ENCODE assay signal across 29 mouse cellular contexts in the genomic region with DNA sequence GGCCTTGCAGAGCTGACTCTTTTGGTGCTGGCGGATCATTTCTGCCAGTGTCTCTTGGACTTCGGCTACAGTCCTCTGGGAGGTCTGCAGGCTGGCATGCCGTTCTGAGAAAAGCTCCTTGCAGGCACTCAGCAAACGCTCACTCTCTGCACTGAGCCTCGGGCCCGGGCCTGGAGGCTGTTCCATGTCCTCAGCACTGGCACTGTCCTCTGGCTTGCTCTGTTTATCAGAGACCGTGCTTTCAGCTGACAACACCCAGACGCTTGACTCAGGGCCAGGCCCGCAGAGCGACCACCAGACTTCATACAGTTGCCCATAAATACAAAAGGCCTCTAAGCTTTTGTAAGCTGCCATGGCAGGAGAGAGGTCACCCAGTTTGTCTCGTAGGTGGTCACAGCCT. TPM values are rescaled to one million over a fixed set of nuclear protein-coding genes. Genes with fewer than 3 reads are reported as not detected.
DNase-seq lines count a peak whose midpoint lies in the region; ATAC-seq and TF ChIP-seq lines count a peak whose summit lies in the region.
"Had no signal": no experiment of that assay in that cellular context is flagged by ENCODE, and none has a peak within 500 bp of the region (broad histone marks: within the 10 kb centered on the region; RNA-seq: fewer than 3 reads in every experiment).

No protein-coding gene starts in this region.

- H3K4me1 ChIP-seq in heart, embryonic 12.5 days (replicated peaks), result peaks cover 34% of the 10 kb centered on the region
- H3K4me1 ChIP-seq in testis, adult 2 months (ENCODE audit: control insufficient read depth, insufficient read depth, low read length), result no peaks in the 10 kb centered on the region; the same call in 1 of the 2 replicates
- H3K4me1 ChIP-seq: forebrain, embryonic 10.5 days; midbrain, embryonic 15.5 days; neural tube, embryonic 12.5 days had no signal

- intact Hi-C loops in heart, postnatal 36 days (cut with DNase I), result no loop called here

- H3K9me3 ChIP-seq in heart, embryonic 12.5 days (replicated peaks), result no peaks in the 10 kb centered on the region
- H3K9me3 ChIP-seq: forebrain, embryonic 10.5 days; hindbrain, embryonic 10.5 days; limb, embryonic 12.5 days; midbrain, embryonic 15.5 days; neural tube, embryonic 12.5 days had no signal

- no peak overlapping the region for H3K4me2 ChIP-seq in heart, embryonic 12.5 days
- H3K4me2 ChIP-seq: limb, embryonic 12.5 days; liver, embryonic 11.5 days; midbrain, embryonic 15.5 days; neural tube, embryonic 12.5 days had no signal

- WGBS in heart, embryonic 12.5 days, result 41% methylated on average over 11 of the region's 11 CpGs

- peak; percentile 11 for DNase-seq in adrenal gland, postnatal 25 days
- no peak for DNase-seq in adrenal gland, adult 8-10 months
- DNase-seq in heart, postnatal 36 days, result no peak
- DNase-seq in heart, postnatal 4 days, result peak; percentile 31
- no peak for DNase-seq in heart, adult 9 months (ENCODE audit: low spot score in 2 of 2)
- no peak for DNase-seq in testis, postnatal 10 days (ENCODE audit: low spot score)
- DNase-seq: cerebellum, adult 9-10 months; gastrocnemius, postnatal 25 days; kidney, postnatal 25 days; liver, postnatal 0 days; right cerebral cortex, postnatal 14 days; spleen, adult 18-20 months; thymus, postnatal 14 days had no signal

- H3K27ac ChIP-seq in heart, embryonic 12.5 days (ENCODE audit: poor library complexity, severe bottlenecking), result peak overlapping the region; percentile 80
- 0 out of 2 replicates have a peak overlapping the region, but pooled peaks have one; percentile 8 for H3K27ac ChIP-seq in testis, adult 2 months (ENCODE audit: control insufficient read depth, insufficient read depth, low read depth, low read length)
- H3K27ac ChIP-seq: forebrain, embryonic 10.5 days; hindbrain, embryonic 10.5 days; layer of hippocampus, adult 2 months; limb, embryonic 12.5 days; macrophage; midbrain, embryonic 15.5 days; neural tube, embryonic 12.5 days had no signal

- TF ChIP-seq CTCF in testis, adult 2 months (IDR thresholded peaks at IDR 0.05; ENCODE audit: control insufficient read depth, insufficient read depth, insufficient replicate concordance, low read depth, low read length), result no peak

- no peak overlapping the region for H3K4me3 ChIP-seq in heart, embryonic 12.5 days
- H3K4me3 ChIP-seq in testis, adult 2 months (ENCODE audit: control insufficient read depth, low read depth, low read length), result no peak overlapping the region
- H3K4me3 ChIP-seq: forebrain, embryonic 10.5 days; hindbrain, embryonic 10.5 days; layer of hippocampus, adult 2 months; limb, embryonic 12.5 days; midbrain, embryonic 15.5 days; neural tube, embryonic 12.5 days had no signal

- no peaks in the 10 kb centered on the region for H3K27me3 ChIP-seq in heart, embryonic 12.5 days (replicated peaks)
- no peaks in the 10 kb centered on the region for H3K27me3 ChIP-seq in testis, adult 2 months (ENCODE audit: control insufficient read depth, insufficient read depth, low read length)
- H3K27me3 ChIP-seq: limb, embryonic 12.5 days; midbrain, embryonic 15.5 days; neural tube, embryonic 12.5 days had no signal

- no peak for ATAC-seq in heart, embryonic 12.5 days (ENCODE audit: insufficient number of reproducible peaks, low FRiP score)
- ATAC-seq: CD4-positive, CD25-positive, alpha-beta regulatory T cell, adult 4 months; forebrain, embryonic 16.5 days; intestine, postnatal 0 days; liver, postnatal 0 days; midbrain, embryonic 15.5 days had no signal

- no peak overlapping the region for H3K9ac ChIP-seq in heart, embryonic 12.5 days
- H3K9ac ChIP-seq: limb, embryonic 12.5 days; liver, postnatal 0 days; midbrain, embryonic 15.5 days; neural tube, embryonic 12.5 days had no signal

- H3K36me3 ChIP-seq in heart, embryonic 12.5 days, result peaks cover 71% of the 10 kb centered on the region
- H3K36me3 ChIP-seq in testis, adult 2 months (ENCODE audit: control insufficient read depth, insufficient read depth, low read length), result no peaks in the 10 kb centered on the region; the same call in none of the 2 replicates

- TF ChIP-seq POLR2A in testis, adult 2 months (IDR thresholded peaks at IDR 0.05; ENCODE audit: control insufficient read depth, low read depth, low read length), result no peak

RNA-seq across cellular contexts. Expression of a gene that starts 21.1 kb away (rescaled TPM):
- total RNA-seq in adrenal gland, postnatal 25 days (2021), result 54.1 and 65.5 TPM in 2 replicates
- 10 to 100 TPM; 55.0 to 59.3 (median 56.6) TPM for total RNA-seq in adrenal gland, adult 8-10 months (2022)
- polyA plus RNA-seq in heart, embryonic 12.5 days (2016; fragmentation: Nextera tagmentation; extraction: Ambion mirVana), result 71.7 and 73.8 TPM in 2 replicates
- total RNA-seq in heart, postnatal 36 days (2021), result 10 to 100 TPM; 36.5 to 37.4 TPM
- 10 to 100 TPM; 41.8 to 43.0 TPM for total RNA-seq in heart, postnatal 4 days (2021)
- polyA plus RNA-seq in testis, adult 2 months (2012; rRNA removed), result 17.6 and 22.8 TPM in 2 replicates

RNA-seq across cellular contexts. Expression of a gene that starts 32.1 kb away (rescaled TPM):
- total RNA-seq in adrenal gland, postnatal 25 days (2021), result 1.0 and 1.7 TPM in 2 replicates
- 1 to 10 TPM in 1 of 4 experiments, not detected in 3; 3.1 TPM for total RNA-seq in adrenal gland, adult 8-10 months (2022)
- polyA plus RNA-seq in heart, embryonic 12.5 days (2016; fragmentation: Nextera tagmentation; extraction: Ambion mirVana), result not detected in 2 replicates
- not detected for total RNA-seq in heart, postnatal 36 days (2021)
- not detected for total RNA-seq in heart, postnatal 4 days (2021)
- polyA plus RNA-seq in testis, adult 2 months (2012; rRNA removed), result 1.5 TPM in 2 replicates
- total RNA-seq: gastrocnemius, postnatal 25 days; layer of hippocampus, adult 2 months; layer of hippocampus, postnatal 25 days had no signal
- polyA plus RNA-seq: embryonic facial prominence, embryonic 11.5 days; forebrain, embryonic 10.5 days; forebrain, embryonic 16.5 days; intestine, postnatal 0 days; kidney, embryonic 14.5 days; limb, embryonic 12.5 days; liver, embryonic 11.5 days; liver, postnatal 0 days; macrophage; neural tube, embryonic 12.5 days had no signal

RNA-seq across cellular contexts. Expression of a gene that starts 43.3 kb away (rescaled TPM):
- 23.3 and 26.5 TPM in 2 replicates for total RNA-seq in adrenal gland, postnatal 25 days (2021)
- 10 to 100 TPM; 20.5 to 34.7 (median 26.4) TPM for total RNA-seq in adrenal gland, adult 8-10 months (2022)
- 14.9 and 16.5 TPM in 2 replicates for polyA plus RNA-seq in heart, embryonic 12.5 days (2016; fragmentation: Nextera tagmentation; extraction: Ambion mirVana)
- 1 to 10 TPM; 8.3 to 9.9 TPM for total RNA-seq in heart, postnatal 36 days (2021)
- 10 to 100 TPM; 12.3 to 13.1 TPM for total RNA-seq in heart, postnatal 4 days (2021)
- 27.8 and 36.4 TPM in 2 replicates for polyA plus RNA-seq in testis, adult 2 months (2012; rRNA removed)

RNA-seq across cellular contexts. Expression of a gene that starts 46.4 kb away (rescaled TPM):
- total RNA-seq in adrenal gland, postnatal 25 days (2021), result 70.7 and 72.0 TPM in 2 replicates
- 10 to 100 TPM; 63.8 to 78.6 (median 70.4) TPM for total RNA-seq in adrenal gland, adult 8-10 months (2022)
- 102 and 109 TPM in 2 replicates for polyA plus RNA-seq in heart, embryonic 12.5 days (2016; fragmentation: Nextera tagmentation; extraction: Ambion mirVana)
- total RNA-seq in heart, postnatal 36 days (2021), result 10 to 100 TPM; 50.3 to 53.8 TPM
- 10 to 100 TPM; 50.1 to 54.3 TPM for total RNA-seq in heart, postnatal 4 days (2021)
- polyA plus RNA-seq in testis, adult 2 months (2012; rRNA removed), result 39.4 and 43.3 TPM in 2 replicates

Comparison
In these comparisons a context has a peak if more than half of its experiments do, and no peak if none do; other contexts are left out.
1. DNase-seq: peak in adrenal gland, postnatal 25 days (single experiment) and heart, postnatal 4 days (single experiment); none in adrenal gland, adult 8-10 months (single experiment), heart, postnatal 36 days (0 of 2), heart, adult 9 months (0 of 2) and testis, postnatal 10 days (single experiment).